Mouse (Mus musculus): ENCODE measurements around the gene H2al1b. TPM values are rescaled to one million over a fixed set of nuclear protein-coding genes. Genes with fewer than 3 reads are reported as not detected.
"Not testable (repeated sequence)": the region's sequence is repeated elsewhere in the genome, so short reads cannot be mapped to it uniquely, and the experiment has no call there.

The H2al1b gene
- polyA plus RNA-seq (2015; fragmentation: Nextera tagmentation; extraction: Ambion mirVana) = not detected in 2 replicates

DNA sequence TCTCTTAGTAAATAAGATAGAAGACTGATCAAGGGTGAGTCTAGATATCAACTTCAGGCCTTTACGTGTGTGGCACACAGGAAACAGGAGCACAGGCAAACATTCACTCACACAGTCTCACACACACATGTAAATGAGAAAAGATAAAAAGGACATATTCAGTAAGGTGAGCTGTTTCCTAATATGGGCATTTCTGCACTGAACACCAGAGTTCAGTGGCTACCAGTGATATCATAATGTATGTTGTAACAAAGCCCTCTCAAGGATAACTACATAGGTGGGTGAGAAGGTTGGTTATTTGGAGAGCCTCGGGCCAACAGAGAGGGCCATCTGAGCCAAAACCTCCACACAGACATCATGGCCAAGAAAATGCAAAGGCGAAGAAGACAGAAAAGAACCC is at the start of gene H2al1b:
Gene H2al1b (plus strand): TSS at position 301 of the 400 bp plus-strand sequence.
- H3K27ac ChIP-seq; ATAC-seq (replicated peaks; ENCODE audit: insufficient number of reproducible peaks, insufficient read depth, low FRiP score, low read depth); H3K36me3 ChIP-seq; H3K4me1 ChIP-seq (replicated peaks); H3K4me2 ChIP-seq; H3K9me3 ChIP-seq (replicated peaks); H3K9ac ChIP-seq; H3K4me3 ChIP-seq; H3K27me3 ChIP-seq: not testable (repeated sequence)
- 77% methylated on average over 1 of the region's 3 CpGs for WGBS

DNA sequence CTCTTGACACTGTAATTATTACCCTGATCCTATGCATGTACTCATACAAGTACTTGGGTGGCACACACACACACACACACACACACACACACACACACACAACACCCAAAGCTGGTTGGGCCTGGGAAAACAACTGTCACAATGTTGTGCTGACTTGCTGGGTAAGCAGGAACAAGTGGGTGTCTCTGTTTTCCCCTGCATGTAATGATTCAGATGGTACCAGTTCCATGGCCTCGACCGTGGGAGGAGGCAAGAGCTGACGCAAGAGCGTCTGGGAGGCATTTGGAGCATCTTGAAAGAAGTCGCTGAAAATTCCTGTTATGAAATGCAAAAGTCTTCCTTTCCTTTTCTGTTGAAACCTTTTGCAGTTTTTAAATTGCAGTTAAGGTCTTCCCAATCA is 48.2 kb upstream of the H2al1b start:
- Histone ChIP-seq H3K9me3 (replicated peaks) (no peaks in the 10 kb centered on the region), H3K27ac (peak overlapping the region; percentile 26; the same call in 1 of the 2 replicates), H3K9ac (no peak overlapping the region), H3K4me1 (replicated peaks) (no peaks in the 10 kb centered on the region; the same call in 1 of the 2 replicates), H3K4me3 (no peak overlapping the region), H3K27me3 (peaks cover 4% of the 10 kb centered on the region; the same call in 1 of the 2 replicates), H3K4me2 (no peak overlapping the region), H3K36me3 (no peaks in the 10 kb centered on the region)
- ATAC-seq (replicated peaks; ENCODE audit: insufficient number of reproducible peaks, insufficient read depth, low FRiP score, low read depth) = no peak
- 57% methylated on average over 5 of the region's 5 CpGs for WGBS

DNA sequence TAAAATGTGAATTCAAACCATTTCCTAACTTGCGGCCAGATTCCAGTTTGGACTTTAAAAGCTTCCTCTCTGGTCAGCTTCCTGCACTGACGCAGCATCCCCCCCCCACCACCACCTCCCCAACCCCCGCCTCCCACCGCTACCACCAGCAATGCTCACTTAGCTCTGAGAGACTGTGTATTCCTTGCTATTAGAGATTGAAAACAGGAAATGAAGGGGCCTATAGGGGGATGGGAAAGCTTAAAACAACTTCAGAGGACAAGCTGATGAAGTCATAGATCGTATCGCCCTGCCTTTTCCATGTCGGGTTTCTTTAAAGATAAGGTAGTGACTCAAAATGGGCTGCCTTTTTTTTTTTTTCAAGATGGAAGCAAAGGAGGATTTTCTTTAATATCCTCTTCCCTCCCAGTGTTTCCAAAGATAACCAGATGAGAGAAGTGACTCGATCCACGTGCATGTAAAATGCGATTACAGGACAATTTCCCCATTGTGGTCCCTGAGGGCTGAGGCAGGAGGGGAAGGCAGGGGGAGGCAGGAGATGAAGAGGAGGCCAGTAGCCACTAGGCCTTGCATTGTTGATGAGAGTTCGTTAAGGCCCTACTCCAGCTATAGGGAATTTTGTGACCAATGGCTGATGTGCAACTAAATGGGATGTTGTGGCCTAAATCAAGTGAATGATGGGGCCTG is 47.6 kb upstream of the H2al1b start:
- Histone ChIP-seq H3K27ac (peak overlapping the region; percentile 26; the same call in 1 of the 2 replicates), H3K4me3 (no peak overlapping the region), H3K4me1 (replicated peaks) (no peaks in the 10 kb centered on the region; the same call in 1 of the 2 replicates), H3K9ac (no peak overlapping the region), H3K36me3 (no peaks in the 10 kb centered on the region), H3K9me3 (replicated peaks) (no peaks in the 10 kb centered on the region), H3K27me3 (peaks cover 4% of the 10 kb centered on the region; the same call in 1 of the 2 replicates), H3K4me2 (no peak overlapping the region)
- 0 out of 2 replicates have a peak, but pooled peaks have one; percentile 43 for ATAC-seq (replicated peaks; ENCODE audit: insufficient number of reproducible peaks, insufficient read depth, low FRiP score, low read depth)
- 44% methylated on average over 11 of the region's 11 CpGs for WGBS

DNA sequence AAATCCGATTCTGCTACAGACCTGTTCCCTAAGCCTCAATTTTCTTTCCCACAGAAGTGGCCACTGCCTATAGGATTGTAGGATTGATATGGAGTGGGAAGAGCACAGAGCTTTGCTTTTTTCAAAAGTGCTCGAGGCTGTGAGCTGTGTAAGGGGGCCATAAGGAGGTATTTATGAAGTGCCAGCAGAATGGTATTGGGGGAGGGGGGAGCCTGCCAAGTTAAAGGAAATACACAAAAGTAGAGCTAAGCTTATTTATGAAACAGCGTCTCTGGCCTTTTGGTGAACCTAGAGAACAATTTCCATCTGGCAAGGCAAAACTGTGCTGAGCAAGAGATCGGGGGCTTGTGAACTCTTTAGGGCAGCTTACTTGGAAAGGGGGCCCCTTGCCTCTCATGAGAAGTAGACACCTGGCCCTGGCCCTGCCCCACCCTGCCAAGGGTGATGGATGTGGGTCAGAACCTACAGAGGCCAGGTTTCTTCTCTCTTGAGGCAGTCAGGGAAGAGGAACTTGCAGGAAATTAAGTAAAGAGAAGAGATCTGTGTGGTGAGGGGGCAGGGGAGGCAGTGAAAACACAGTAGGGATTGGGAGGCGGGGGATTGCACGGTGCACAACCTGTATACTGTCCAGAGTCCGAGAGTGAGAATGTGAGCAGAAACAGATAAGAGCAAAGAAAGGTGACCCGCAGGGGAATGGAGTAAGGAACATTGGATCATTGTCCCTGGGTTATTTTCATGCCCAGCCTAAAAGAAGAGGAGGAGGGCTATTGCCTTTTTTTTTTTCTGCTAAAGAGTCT is 46.5 kb upstream of the H2al1b start:
- Histone ChIP-seq H3K4me3 (no peak overlapping the region), H3K27me3 (peaks cover 4% of the 10 kb centered on the region; the same call in 1 of the 2 replicates), H3K4me2 (no peak overlapping the region), H3K27ac (no peak overlapping the region), H3K9me3 (replicated peaks) (no peaks in the 10 kb centered on the region), H3K9ac (no peak overlapping the region), H3K36me3 (no peaks in the 10 kb centered on the region), H3K4me1 (replicated peaks) (no peaks in the 10 kb centered on the region; the same call in 1 of the 2 replicates)
- ATAC-seq (replicated peaks; ENCODE audit: insufficient number of reproducible peaks, insufficient read depth, low FRiP score, low read depth) = no peak
- WGBS = 51% methylated on average over 8 of the region's 8 CpGs

DNA sequence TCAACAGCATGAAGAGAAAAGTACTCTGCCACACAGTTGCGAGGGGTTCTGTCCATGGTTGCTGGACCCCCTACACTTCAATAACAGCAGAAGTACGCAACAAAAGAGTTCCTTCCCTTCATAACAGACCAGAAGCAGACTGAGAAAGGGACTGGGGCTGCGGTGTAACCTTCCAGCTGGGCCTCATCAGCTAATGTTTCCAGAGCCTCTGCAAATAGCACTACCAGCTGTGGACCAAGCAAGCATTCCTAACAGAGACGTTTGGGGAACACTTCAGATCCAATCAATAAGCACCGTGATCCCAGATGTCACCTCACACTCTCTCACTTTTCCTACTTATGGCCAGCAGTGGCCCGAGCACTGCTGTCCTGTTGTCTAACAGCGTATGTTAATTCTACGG is 37.3 kb upstream of the H2al1b start:
- Histone ChIP-seq H3K9me3 (replicated peaks) (no peaks in the 10 kb centered on the region), H3K4me3 (no peak overlapping the region), H3K36me3 (no peaks in the 10 kb centered on the region), H3K27me3 (no peaks in the 10 kb centered on the region), H3K4me2 (no peak overlapping the region), H3K4me1 (replicated peaks) (no peaks in the 10 kb centered on the region), H3K9ac (no peak overlapping the region), H3K27ac (no peak overlapping the region)
- WGBS = 62% methylated on average over 8 of the region's 8 CpGs
- ATAC-seq (replicated peaks; ENCODE audit: insufficient number of reproducible peaks, insufficient read depth, low FRiP score, low read depth) = no peak

DNA sequence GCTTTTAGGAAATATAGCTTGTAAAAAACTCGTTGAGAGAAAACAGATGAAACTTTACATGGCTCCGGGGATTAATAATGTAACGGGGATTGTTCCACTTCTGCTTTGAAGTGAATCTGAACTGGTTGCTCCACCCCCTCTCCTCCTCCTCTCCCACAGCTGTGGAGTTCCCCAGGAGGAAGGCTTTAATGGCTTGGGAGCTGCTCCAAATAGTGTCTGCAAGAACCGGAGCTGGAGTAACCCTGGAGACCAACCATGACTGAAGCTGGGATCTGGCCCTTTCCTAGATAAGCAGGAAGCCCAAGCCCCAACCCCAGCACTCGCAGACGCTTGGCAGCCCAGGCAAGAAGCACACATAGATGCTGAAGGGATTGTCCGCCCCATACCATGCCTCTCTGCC is 34.4 kb upstream of the H2al1b start:
- H3K27ac ChIP-seq = no peak overlapping the region
- H3K36me3 ChIP-seq = no peaks in the 10 kb centered on the region
- no peak overlapping the region for H3K4me3 ChIP-seq
- H3K9ac ChIP-seq = no peak overlapping the region
- no peaks in the 10 kb centered on the region for H3K9me3 ChIP-seq (replicated peaks)
- peaks cover 5% of the 10 kb centered on the region; the same call in 1 of the 2 replicates for H3K27me3 ChIP-seq
- H3K4me1 ChIP-seq (replicated peaks) = no peaks in the 10 kb centered on the region
- ATAC-seq (replicated peaks; ENCODE audit: insufficient number of reproducible peaks, insufficient read depth, low FRiP score, low read depth) = no peak
- H3K4me2 ChIP-seq = no peak overlapping the region
- 48% methylated on average over 7 of the region's 7 CpGs for WGBS

DNA sequence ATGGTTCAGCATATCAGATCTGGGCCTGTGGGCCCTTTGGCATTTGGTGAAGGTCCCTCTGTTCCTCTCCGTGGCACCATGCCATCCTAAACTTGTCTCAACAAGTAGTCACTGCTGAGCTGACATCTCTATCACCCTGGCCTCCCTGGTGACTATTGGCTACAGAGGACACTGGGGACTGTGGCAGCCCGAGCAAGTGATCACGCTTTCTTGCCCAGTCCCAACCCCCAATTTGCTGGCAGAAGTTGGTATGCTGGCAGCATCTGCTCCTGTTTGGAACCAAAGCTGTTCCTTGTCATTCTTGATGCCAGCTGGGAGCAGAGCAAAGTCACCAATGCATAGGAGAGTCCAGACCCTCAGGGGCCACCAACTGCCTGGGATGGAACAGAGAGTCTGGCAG is 33.2 kb upstream of the H2al1b start:
- H3K9me3 ChIP-seq (replicated peaks) = no peaks in the 10 kb centered on the region
- ATAC-seq (replicated peaks; ENCODE audit: insufficient number of reproducible peaks, insufficient read depth, low FRiP score, low read depth) = no peak
- H3K9ac ChIP-seq = no peak overlapping the region
- no peaks in the 10 kb centered on the region for H3K4me1 ChIP-seq (replicated peaks)
- H3K36me3 ChIP-seq = no peaks in the 10 kb centered on the region
- H3K27ac ChIP-seq = no peak overlapping the region
- peaks cover 5% of the 10 kb centered on the region; the same call in 1 of the 2 replicates for H3K27me3 ChIP-seq
- H3K4me2 ChIP-seq = no peak overlapping the region
- H3K4me3 ChIP-seq = no peak overlapping the region
- 67% methylated on average over 3 of the region's 3 CpGs for WGBS

DNA sequence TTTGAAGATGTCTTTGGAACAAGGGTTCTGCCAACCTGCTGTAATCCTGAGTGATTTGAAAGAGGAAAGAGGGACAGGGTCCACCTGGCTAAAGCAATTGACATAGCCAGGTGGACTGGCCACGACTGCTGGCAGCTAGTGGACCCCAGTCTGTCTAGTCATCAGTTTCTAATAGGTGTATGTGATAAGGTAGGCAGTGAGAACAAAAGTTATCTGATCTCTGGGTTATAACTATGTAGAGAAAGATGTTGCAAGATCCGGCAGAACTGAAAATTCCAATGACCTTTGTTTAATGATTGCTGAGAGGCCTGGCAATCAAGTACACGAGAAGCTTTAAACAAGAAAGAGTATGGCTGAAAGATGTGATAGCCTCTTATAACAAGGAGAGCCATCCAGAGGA is 29.0 kb upstream of the H2al1b start:
- H3K9ac ChIP-seq = no peak overlapping the region
- WGBS = 63% methylated on average over 3 of the region's 3 CpGs
- no peak for ATAC-seq (replicated peaks; ENCODE audit: insufficient number of reproducible peaks, insufficient read depth, low FRiP score, low read depth)
- no peak overlapping the region for H3K27ac ChIP-seq
- H3K9me3 ChIP-seq (replicated peaks) = no peaks in the 10 kb centered on the region
- H3K4me3 ChIP-seq = no peak overlapping the region
- H3K4me2 ChIP-seq = no peak overlapping the region
- H3K27me3 ChIP-seq = peaks cover 5% of the 10 kb centered on the region
- no peaks in the 10 kb centered on the region for H3K36me3 ChIP-seq
- no peaks in the 10 kb centered on the region for H3K4me1 ChIP-seq (replicated peaks)

DNA sequence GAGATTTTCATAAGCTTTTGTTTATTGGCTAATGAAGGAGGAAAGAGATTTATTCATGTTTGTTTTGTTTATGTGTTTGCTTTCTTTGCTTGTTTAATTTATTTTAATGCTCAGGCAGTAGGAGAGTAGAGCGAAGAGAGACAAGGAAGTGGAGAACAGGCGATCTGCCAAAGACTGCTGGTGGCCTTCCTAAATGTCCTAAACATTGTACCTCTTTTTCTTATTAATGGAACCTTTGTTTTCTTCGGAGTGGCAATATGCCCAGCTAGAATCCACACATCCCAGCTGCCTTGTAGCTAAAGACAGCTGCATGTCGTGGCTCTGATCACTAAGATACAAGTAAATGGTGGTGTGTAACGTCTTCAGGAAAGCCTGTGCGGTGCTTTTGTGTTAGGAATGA is 25.1 kb upstream of the H2al1b start:
- Histone ChIP-seq H3K36me3 (no peaks in the 10 kb centered on the region), H3K27ac (no peak overlapping the region), H3K4me3 (no peak overlapping the region), H3K27me3 (peaks cover 5% of the 10 kb centered on the region), H3K4me2 (no peak overlapping the region), H3K9me3 (replicated peaks) (no peaks in the 10 kb centered on the region), H3K4me1 (replicated peaks) (no peaks in the 10 kb centered on the region), H3K9ac (no peak overlapping the region)
- no peak for ATAC-seq (replicated peaks; ENCODE audit: insufficient number of reproducible peaks, insufficient read depth, low FRiP score, low read depth)
- WGBS = 68% methylated on average over 6 of the region's 6 CpGs

DNA sequence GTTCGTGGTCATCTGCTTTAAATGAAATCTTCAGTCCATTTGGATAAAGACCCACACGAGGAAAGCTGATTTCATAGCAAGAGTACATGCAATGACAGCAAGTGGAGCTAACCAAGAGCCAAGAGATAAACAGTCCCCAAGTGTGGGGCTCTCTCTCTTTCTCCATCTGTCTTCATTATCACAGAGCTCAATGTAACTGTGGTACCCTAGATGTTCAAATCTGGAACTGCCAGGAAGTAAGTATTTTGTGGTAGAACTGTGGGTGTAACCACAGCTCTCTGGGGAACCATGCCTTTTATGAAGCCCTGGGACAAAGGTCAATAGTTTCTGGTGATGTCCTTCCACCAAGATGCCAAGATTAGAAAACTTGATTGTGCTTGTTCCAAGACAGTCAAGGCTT is 21.5 kb upstream of the H2al1b start:
- Histone ChIP-seq H3K27ac (no peak overlapping the region), H3K9me3 (replicated peaks) (no peaks in the 10 kb centered on the region), H3K4me1 (replicated peaks) (no peaks in the 10 kb centered on the region), H3K36me3 (no peaks in the 10 kb centered on the region), H3K4me2 (no peak overlapping the region), H3K9ac (no peak overlapping the region), H3K4me3 (no peak overlapping the region), H3K27me3 (no peaks in the 10 kb centered on the region; the same call in 1 of the 2 replicates)
- 45% methylated on average over 2 of the region's 2 CpGs for WGBS
- ATAC-seq (replicated peaks; ENCODE audit: insufficient number of reproducible peaks, insufficient read depth, low FRiP score, low read depth) = no peak

DNA sequence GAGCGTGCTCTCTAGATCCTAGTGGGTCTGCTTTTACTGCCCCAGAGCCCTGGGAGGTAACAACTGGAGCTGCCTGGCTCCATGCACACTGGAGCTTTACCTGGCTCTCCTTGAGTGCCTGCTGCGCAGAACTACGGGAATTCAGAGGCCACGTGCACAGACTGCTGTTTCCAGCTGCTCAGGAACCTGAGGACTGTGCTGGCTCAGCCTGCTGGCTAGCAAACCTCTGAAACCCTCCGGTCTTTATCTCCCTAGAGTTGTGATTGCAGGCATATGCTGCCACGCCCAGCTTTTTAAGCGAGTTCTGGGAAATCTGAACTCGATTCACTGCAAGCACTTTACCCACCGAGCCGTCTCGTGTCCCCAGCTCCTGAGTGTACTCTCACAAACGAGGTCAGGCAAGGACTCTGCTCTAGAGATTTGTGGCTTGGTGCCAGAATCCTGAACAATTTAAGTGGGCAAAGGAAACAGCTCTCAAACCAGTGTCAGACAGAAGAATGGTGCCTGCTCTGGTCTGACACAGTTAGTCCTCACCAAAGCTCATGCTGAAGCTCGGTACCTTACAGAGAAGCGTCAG is 13.8 kb upstream of the H2al1b start:
- peaks cover 5% of the 10 kb centered on the region; the same call in 1 of the 2 replicates for H3K27me3 ChIP-seq
- H3K27ac ChIP-seq = no peak overlapping the region
- ATAC-seq (replicated peaks; ENCODE audit: insufficient number of reproducible peaks, insufficient read depth, low FRiP score, low read depth) = no peak
- WGBS = 44% methylated on average over 14 of the region's 14 CpGs
- H3K4me2 ChIP-seq = no peak overlapping the region
- no peaks in the 10 kb centered on the region for H3K9me3 ChIP-seq (replicated peaks)
- H3K9ac ChIP-seq = no peak overlapping the region
- H3K4me1 ChIP-seq (replicated peaks) = peaks cover 3% of the 10 kb centered on the region; the same call in 1 of the 2 replicates
- no peaks in the 10 kb centered on the region for H3K36me3 ChIP-seq
- H3K4me3 ChIP-seq = no peak overlapping the region

All from heart, embryonic 15.5 days (tissue).